Mouse (Mus musculus) common myeloid progenitor, adult 5-6 weeks (primary cell): Measurements from ENCODE around the gene Prss36. TPM values are rescaled to one million over a fixed set of nuclear protein-coding genes. Genes with fewer than 3 reads are reported as not detected.

ENCODE experiments used
- total RNA-seq: library from RNA; stranded (forward); fragments of 200-1000, 187-1606 nt; gene quantifications from 2 replicates; pipeline ENCODE4 v1.2.3, GENCODE M21; 2017

Prss36 gene
- total RNA-seq, 1 experiment from 2014 or later, result 2.4 TPM

Other genes starting within 250 kb of the Prss36 start
- gene Bcl7c, start 237.8 kb downstream of the Prss36 start, total RNA-seq, result 54.4 and 68.0 TPM in 2 replicates
- gene Ctf1, start 234.0 kb downstream of the Prss36 start, total RNA-seq, result 0.14 TPM in 1 of 2 replicates, not detected in the other
- gene Ctf2, start 214.6 kb downstream of the Prss36 start, total RNA-seq, result not detected in 2 replicates
- gene Fbxl19, start 202.2 kb downstream of the Prss36 start, total RNA-seq, result 14.6 and 21.4 TPM in 2 replicates
- gene Orai3, start 176.9 kb downstream of the Prss36 start, total RNA-seq, result 24.5 and 40.6 TPM in 2 replicates
- 15.1 and 16.6 TPM in 2 replicates for gene Setd1a, start 170.1 kb downstream of the Prss36 start, total RNA-seq
- gene Gm49388, start 161.1 kb downstream of the Prss36 start, total RNA-seq, result 1.4 TPM in 1 of 2 replicates, not detected in the other
- gene Hsd3b7, start 146.1 kb downstream of the Prss36 start, total RNA-seq, result 36.7 and 52.3 TPM in 2 replicates
- gene Stx4a, start 122.4 kb downstream of the Prss36 start, total RNA-seq, result 47.6 and 56.9 TPM in 2 replicates
- gene Stx1b, start 122.2 kb downstream of the Prss36 start, total RNA-seq, result 0.64 TPM in 1 of 2 replicates, not detected in the other
- 47.1 and 50.4 TPM in 2 replicates for gene Zfp646, start 70.5 kb downstream of the Prss36 start, total RNA-seq
- 3.2 and 10.5 TPM in 2 replicates for gene Zfp668, start 69.9 kb downstream of the Prss36 start, total RNA-seq
- gene Prss53, start 55.8 kb downstream of the Prss36 start, total RNA-seq, result 0.27 TPM in 1 of 2 replicates, not detected in the other
- gene Gm21974, start 51.3 kb downstream of the Prss36 start, total RNA-seq, result not detected in 2 replicates
- gene Vkorc1, start 51.1 kb downstream of the Prss36 start, total RNA-seq, result 27.6 and 34.0 TPM in 2 replicates
- 40.9 and 47.1 TPM in 2 replicates for gene Bckdk, start 42.6 kb downstream of the Prss36 start, total RNA-seq
- 30.0 and 36.0 TPM in 2 replicates for gene Kat8, start 34.2 kb downstream of the Prss36 start, total RNA-seq
- not detected in 2 replicates for gene Prss8, start 16.6 kb downstream of the Prss36 start, total RNA-seq
- 79.4 and 108 TPM in 2 replicates for gene Fus, start 20.7 kb upstream of the Prss36 start, total RNA-seq
- gene Pycard, start 47.1 kb upstream of the Prss36 start, total RNA-seq, result 19.8 and 27.3 TPM in 2 replicates
- not detected in 2 replicates for gene Trim72, start 57.2 kb upstream of the Prss36 start, total RNA-seq
- 10.8 and 12.8 TPM in 2 replicates for gene Itgam, start 115.9 kb upstream of the Prss36 start, total RNA-seq
- not detected in 2 replicates for gene Gm49368, start 116.0 kb upstream of the Prss36 start, total RNA-seq
- gene Itgax, start 182.8 kb upstream of the Prss36 start, total RNA-seq, result 3.0 and 4.1 TPM in 2 replicates
- 0.34 TPM in 1 of 2 replicates, not detected in the other for gene Itgad, start 207.7 kb upstream of the Prss36 start, total RNA-seq